ENCODE assay signal across 8 mouse cellular contexts in genomic region chr12:91588670-91589541, GRCm38 (mm10). TPM values are rescaled to one million over a fixed set of nuclear protein-coding genes. Genes with fewer than 3 reads are reported as not detected.
A peak's percentile ranks its signal among the peaks of the same experiment; 100 is the strongest.
DNase-seq lines count a peak whose midpoint lies in the region; ATAC-seq and TF ChIP-seq lines count a peak whose summit lies in the region.

No protein-coding gene starts in this region.

- peak overlapping the region; percentile 99 for H3K27ac ChIP-seq in liver, adult 2 months (replicated peaks; ENCODE audit: insufficient read depth, low read depth, low read length)
- peak overlapping the region; percentile 100 for H3K27ac ChIP-seq in stomach, embryonic 16.5 days (ENCODE audit: low read length)

- under 1% methylated on average over 63 of the region's 83 CpGs for WGBS in liver, adult 2 months
- WGBS in stomach, embryonic 16.5 days, result under 1% methylated on average over 82 of the region's 83 CpGs

- peaks cover 11% of the 10 kb centered on the region; the same call in 1 of the 2 replicates for H3K36me3 ChIP-seq in liver, adult 2 months (ENCODE audit: control insufficient read depth, insufficient read depth, low read length)
- 0 out of 2 replicates have a peak, but pooled peaks cover 4% of the 10 kb centered on the region for H3K36me3 ChIP-seq in stomach, embryonic 16.5 days (ENCODE audit: control insufficient read depth, insufficient read depth, low read length)

- no peaks in the 10 kb centered on the region for H3K27me3 ChIP-seq in liver, adult 2 months (ENCODE audit: control insufficient read depth, insufficient read depth, low read length)
- no peaks in the 10 kb centered on the region for H3K27me3 ChIP-seq in stomach, embryonic 16.5 days (ENCODE audit: control insufficient read depth, insufficient read depth, low read length)

- H3K4me2 ChIP-seq in stomach, embryonic 16.5 days (ENCODE audit: low read depth, low read length), result peak overlapping the region; percentile 82; the same call in 1 of the 2 replicates

- H3K4me3 ChIP-seq in liver, adult 2 months (ENCODE audit: insufficient read depth, low read depth, low read length), result peak overlapping the region; percentile 89
- H3K4me3 ChIP-seq in stomach, embryonic 16.5 days (replicated peaks; ENCODE audit: low read length), result peak overlapping the region; percentile 80

- ATAC-seq in stomach, embryonic 16.5 days (ENCODE audit: insufficient read depth, low FRiP score), result peak; percentile 8; the same call in 1 of the 2 replicates

- H3K9me3 ChIP-seq in stomach, embryonic 16.5 days (replicated peaks; ENCODE audit: control insufficient read depth, low read length), result no peaks in the 10 kb centered on the region

- 0 out of 2 replicates have a peak, but pooled peaks have one; percentile 6 for TF ChIP-seq POLR2A in liver, adult 2 months (IDR thresholded peaks at IDR 0.05; ENCODE audit: extremely low read depth, insufficient read depth, low read length)

- peak overlapping the region; percentile 96 for H3K9ac ChIP-seq in liver, adult 2 months (ENCODE audit: low read depth, low read length)
- H3K9ac ChIP-seq in stomach, embryonic 16.5 days (ENCODE audit: low read length), result peak overlapping the region; percentile 100

- H3K79me2 ChIP-seq in liver, adult 2 months (ENCODE audit: control insufficient read depth, insufficient read depth, low read length), result no peaks in the 10 kb centered on the region; the same call in 1 of the 2 replicates

- DNase-seq in urinary bladder, adult 18-20 months (ENCODE audit: low spot score in 2 of 2), result peak; percentile 22 to 59
- DNase-seq in urinary bladder, postnatal 10 days (ENCODE audit: low spot score), result no peak
- peak; percentile 64 for DNase-seq in embryo, embryonic 11 days
- DNase-seq in heart, adult 18-20 months, result peak; percentile 66 to 79
- DNase-seq in kidney, adult 18-20 months, result peak; percentile 68
- DNase-seq in liver, adult 2 months (ENCODE audit: extremely low read depth, low read depth, low spot score), result peak; percentile 38
- DNase-seq in neural tube, embryonic 10.5 days (ENCODE audit: extremely low spot score, low spot score), result peak; percentile 57

- no peak for TF ChIP-seq CTCF in liver, adult 2 months (IDR thresholded peaks at IDR 0.05; ENCODE audit: low read depth, low read length)

- H3K4me1 ChIP-seq in liver, adult 2 months (ENCODE audit: control insufficient read depth, insufficient read depth, low read length), result peaks cover 4% of the 10 kb centered on the region
- H3K4me1 ChIP-seq in stomach, embryonic 16.5 days (ENCODE audit: control insufficient read depth, insufficient read depth, low read length), result peaks cover 11% of the 10 kb centered on the region

RNA-seq across cellular contexts. Expression of gene Gtf2a1, which starts 1.4 kb away (rescaled TPM):
- total RNA-seq in heart, adult 18-20 months (2021), result 10 to 100 TPM; 23.1 to 29.9 TPM
- total RNA-seq in liver, adult 2 months (2014; rRNA removed), result 19.1 and 25.2 TPM in 2 replicates
- 8.7 and 9.7 TPM in 2 replicates for polyA plus RNA-seq in liver, adult 2 months (2012; rRNA removed)
- 41.0 and 41.4 TPM in 2 replicates for polyA plus RNA-seq in stomach, embryonic 16.5 days (2015; fragmentation: Nextera tagmentation; extraction: Ambion mirVana)
